Mouse (Mus musculus): Measurements from ENCODE around the gene Nosip.
A peak's percentile ranks its signal among the peaks of the same experiment; 100 is the strongest.

Nosip gene

DNA sequence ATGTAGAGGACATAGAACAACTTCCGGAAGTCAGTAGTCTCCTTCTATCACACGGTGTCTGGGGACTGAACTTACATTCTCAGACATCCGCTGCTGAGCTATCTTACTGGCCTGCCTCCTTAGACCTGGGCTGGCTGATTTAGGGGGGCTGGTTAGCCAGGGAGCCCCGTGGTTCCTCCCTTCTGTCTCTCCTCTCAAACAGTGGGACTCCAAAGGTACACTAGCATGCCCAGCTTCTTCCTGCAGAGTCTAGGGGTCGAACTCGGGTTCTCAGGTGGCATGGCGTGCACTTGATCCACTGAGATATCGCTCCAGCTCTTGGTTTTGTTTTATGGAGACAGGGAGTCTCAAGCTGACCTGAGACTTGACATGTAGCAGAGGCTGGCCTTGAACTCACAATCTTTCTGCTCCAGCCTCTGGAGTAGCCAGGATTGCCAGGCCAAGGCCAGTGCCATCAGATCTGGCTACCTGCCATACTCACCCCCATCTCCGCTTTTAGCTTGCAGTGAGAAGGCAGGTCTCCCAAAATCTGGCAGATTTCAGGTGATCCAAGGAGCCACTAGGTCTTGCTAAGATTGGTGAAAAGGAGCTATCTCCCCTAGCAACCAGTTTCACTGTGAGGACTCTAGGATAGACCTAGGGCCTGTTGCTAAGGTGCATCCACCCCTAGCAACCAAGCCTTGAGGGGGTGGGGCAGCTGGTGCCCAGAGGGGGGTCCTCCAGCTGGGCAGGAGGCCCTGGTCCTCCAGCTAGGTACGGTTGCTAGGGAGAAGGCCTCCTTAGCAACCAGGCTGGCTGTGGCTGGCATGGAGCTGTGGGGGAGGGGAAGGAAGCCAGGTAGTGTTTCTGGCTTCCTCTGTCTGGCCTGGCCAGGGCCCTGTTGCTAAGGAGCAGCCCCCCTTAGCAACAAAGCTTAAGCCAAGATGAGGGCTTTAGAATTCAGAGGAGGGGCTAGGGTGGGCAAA is 3.3 kb upstream of the Nosip start:
- no peak for DNase-seq (ENCODE audit: low read depth, low spot score)

DNA sequence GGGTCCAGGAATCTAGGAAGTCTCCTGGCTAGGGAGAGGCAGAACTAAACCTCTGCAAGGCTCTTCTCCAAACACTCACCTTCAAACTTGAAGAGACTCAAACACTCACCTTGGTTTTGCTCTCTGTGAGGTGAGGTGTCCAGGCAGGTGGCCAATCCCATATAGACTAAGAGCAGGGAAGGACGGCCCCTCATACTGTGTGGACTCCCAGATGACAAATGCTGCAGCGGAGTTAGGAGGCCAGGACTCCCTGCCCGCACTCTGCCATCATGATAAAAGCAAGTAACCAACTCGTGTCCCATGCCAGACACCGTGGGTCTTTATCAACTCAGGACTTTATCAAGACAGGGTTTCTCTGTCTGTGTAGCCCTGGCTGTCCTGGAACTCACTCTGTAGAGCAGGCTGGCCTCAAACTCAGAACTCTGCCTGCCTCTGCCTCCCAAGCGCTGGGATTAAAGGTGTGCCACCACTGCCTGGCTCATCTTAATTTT is 1.6 kb upstream of the Nosip start:
- no peak for DNase-seq (ENCODE audit: low read depth, low spot score)

DNA sequence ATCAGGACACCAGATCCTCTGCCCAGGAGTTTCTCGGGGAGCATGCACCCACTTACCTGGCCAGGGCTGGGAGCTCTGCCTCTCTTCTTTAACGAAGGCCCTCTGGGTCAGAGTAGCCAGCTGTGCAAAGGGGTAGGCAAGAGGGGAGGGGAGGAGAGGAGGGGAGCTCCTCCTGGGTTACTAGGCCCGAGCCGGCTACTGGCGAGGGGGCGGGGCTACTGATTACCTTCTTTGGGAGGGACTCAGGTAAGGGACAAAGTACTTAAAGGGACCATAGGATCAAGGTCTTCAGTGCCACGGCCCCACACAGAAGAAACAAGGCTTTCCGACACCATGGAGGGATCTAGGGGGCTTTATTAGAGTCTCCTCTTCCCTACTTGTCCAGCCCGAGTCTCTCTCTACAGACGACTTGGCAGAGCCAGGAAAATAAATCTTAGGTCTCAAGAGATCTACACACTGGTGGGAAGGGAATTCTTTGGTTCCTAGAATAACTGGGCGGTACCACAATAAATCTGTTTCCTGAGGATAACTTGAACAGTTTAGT is 625 bp upstream of the Nosip start:
- peak; percentile 37 for DNase-seq (ENCODE audit: low read depth, low spot score)

DNA sequence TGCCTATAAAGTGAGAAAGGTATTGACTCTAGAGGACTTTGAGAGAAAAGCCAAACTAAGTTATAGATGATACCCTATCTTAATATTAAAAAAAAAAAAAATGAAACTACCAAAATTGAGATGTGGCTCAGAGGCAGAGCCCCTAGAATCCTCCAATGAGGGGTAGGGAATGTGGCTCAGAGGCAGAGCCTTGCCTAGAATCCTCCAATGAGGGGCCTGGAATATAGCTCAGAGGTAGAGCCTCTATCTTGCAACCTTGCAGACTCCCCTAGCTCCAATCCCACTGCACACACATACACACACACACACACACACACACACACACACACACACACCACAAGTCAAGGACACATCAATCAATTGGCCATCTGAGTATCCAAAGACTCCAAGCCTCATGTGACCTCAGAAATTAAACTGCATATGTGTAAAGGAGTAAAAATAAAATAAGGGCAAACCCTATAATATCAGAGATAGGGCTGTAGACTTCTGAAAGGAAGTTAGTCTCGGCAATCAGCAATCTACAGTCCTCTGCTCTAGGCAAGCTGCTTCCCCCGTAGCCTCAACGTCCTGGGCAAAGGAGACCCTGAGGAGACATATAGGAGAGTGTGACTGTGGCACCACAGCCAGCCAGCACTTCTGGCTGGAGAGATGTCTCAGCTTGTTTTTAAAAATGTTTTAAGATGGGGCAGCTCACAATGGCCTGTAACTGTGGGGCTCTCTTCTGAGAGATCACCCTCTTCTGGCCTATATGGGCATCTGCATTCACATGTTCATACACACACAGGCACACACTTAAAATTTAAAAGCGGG is 5.2 kb downstream of the Nosip start:
- DNase-seq (ENCODE audit: low read depth, low spot score): no peak

DNA sequence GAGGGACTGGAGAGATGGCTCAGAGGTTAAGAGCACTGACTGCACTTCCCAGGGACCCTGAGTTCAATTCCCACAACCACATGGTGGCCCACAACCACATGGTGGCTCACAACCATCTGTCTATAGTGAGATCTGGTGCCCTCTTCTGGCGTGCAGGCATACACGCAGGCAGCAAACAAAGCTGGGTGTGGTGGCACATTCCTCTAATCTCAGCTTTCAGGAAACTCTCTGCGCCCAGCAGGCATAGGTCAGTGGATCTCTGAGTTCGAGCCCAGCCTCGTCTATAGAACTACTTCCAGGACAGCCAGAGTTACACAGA is 5.7 kb downstream of the Nosip start:
- peak; percentile 86 for DNase-seq (ENCODE audit: low read depth, low spot score)

DNA sequence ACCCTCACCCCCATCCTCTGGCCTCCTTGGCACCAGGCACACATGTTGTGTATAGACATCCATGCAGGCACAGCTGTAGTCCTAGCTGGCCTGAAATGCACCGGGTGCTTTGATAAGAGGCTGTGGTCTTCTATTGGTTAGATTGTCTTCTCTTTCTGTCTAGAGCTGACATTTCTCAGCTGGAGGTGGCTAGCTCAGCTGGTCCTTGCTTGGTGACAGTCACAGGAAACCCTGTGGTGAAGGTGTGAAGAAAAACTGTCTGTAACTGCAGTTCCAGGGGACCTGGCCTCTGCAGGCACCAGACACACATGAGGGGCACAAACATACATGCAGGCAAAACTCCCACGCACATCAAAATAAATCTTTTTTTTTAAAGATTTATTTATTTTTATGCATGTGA is 7.4 kb downstream of the Nosip start:
- no peak for DNase-seq (ENCODE audit: low read depth, low spot score)

DNA sequence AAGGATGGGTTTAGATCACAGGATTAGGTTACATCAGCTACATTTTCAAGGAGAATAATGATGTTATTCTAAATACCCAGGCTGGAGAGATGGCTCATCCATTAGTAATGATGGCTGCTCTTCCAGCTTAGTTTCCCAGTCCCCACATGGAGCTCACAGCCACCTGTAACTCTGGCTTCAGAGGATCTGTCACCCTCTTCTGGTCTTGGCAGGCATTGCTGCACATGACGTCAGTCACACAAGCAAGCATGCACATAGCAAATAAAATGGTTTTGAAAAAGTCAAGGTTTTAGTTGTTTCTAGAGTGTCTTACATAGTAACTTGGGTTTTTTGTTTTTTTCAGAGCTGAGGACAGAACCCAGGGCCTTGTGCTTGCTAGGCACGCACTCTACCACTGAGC is 10.0 kb downstream of the Nosip start:
- DNase-seq (ENCODE audit: low read depth, low spot score): peak; percentile 66

DNA sequence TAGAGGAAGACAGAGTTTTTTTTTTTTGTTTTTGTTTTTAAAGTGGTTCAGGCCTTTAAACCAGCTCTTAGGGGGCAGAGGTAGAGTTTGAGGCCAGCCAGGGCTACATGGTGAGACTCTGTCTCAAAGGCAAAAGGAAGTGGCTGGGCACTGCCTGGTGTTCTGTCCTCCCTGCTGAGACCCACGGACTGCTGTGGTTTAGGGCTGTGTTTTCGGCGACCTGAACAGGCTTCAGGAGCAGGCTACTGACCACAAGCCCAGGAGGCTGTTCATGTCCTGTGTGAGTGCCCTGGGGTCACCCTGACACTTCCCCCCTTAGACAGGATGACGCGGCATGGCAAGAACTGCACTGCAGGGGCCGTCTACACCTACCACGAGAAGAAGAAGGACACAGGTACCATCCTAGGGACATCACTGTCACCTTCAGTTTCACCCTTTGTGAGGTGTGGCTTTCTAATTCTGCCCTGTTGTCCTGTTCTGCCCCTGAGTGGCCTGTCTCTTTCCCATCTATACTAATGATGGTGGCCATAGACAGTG is 11.0 kb downstream of the Nosip start:
- no peak for DNase-seq (ENCODE audit: low read depth, low spot score)

DNA sequence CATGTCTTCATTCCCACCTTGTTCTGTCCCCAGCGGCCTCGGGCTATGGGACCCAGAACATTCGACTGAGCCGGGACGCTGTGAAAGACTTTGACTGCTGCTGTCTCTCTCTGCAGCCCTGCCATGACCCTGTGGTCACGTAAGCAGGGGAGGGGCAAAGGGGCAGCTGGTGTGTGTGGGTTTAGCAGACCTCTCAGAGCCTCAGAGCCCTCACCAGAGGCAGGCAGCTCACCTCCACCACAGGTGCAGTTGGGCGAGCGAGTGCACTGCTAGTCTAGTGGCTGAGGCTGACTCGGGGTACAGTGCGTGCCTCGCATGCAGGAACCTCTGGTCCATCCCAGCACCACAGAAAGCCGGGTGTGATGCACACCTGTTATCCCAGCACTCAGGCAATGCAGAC is 11.7 kb downstream of the Nosip start:
- DNase-seq (ENCODE audit: low read depth, low spot score): no peak

DNA sequence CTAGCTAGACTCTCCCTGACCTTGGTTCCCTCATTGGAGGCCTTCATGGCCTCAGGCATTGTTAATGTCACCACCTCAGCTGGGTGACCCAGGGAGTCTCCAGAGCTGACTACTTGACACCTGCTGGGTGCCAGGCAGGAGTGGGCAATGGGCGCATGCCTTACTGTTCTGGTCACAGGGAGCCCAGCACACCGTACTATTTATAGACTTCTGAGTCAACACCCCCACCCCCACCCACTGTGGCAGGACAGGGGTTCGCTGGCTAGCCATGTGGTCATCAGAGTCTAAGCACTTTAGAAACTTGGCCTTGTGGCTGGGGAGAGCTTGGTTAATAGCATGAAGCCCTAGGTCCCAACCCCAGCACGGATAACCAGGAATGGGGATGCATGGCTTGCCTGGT is 13.2 kb downstream of the Nosip start:
- no peak for DNase-seq (ENCODE audit: low read depth, low spot score)

DNA sequence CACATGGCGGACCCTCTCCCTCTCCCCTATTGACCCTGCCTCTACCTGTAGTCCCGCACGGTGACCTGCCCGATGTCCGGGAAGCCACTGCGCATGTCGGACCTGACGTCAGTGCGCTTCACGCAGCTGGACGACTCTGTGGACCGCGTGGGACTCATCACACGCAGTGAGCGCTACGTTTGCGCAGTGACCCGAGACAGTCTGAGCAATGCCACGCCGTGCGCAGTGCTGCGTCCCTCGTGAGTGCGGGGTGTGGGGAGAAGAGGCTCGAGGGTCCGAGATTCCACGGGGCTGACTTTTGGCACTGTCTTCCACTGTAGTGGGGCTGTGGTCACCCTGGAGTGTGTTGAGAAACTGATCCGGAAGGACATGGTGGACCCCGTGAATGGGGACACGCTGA is 14.3 kb downstream of the Nosip start:
- DNase-seq (ENCODE audit: low read depth, low spot score): no peak

DNA sequence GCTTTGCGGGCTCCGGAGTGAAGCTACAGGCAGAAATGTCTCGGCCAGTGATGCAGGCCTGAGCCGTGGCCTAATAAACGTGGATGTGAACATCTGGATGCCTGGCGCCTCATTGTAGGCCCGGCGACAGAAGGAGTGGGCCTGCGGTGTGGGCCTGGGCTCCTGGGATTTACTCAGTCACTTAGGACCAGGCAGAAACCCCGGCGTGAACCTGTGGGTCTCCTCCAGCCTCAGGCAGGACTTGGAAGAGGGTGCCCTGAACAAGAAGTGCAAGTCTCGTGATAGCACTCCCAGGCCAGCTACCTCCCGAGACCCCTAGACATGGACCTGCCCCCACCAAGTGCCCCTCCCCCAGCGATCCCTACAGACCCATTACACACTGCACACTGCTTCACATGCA is 15.1 kb downstream of the Nosip start:
- no peak for DNase-seq (ENCODE audit: low read depth, low spot score)

DNA sequence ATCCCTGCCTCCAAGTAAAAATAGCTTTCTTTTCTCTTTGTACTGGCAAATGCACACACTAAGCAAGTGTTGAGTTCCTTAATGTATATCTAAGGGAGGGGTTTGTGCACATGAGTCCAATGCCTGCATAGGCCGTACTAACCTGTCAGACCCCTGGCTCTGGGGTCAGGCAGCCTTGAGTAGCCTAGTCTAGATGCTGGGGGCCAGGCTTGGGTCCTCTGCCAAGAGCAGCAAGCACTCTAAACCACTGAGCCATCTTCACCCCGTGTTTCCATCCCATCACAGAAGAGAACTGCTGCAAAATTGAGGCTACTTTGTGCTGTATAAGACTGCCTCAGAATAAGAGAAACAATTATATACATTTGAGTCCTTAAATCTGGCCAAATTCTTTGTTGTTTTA is 15.6 kb downstream of the Nosip start:
- DNase-seq (ENCODE audit: low read depth, low spot score): no peak

DNA sequence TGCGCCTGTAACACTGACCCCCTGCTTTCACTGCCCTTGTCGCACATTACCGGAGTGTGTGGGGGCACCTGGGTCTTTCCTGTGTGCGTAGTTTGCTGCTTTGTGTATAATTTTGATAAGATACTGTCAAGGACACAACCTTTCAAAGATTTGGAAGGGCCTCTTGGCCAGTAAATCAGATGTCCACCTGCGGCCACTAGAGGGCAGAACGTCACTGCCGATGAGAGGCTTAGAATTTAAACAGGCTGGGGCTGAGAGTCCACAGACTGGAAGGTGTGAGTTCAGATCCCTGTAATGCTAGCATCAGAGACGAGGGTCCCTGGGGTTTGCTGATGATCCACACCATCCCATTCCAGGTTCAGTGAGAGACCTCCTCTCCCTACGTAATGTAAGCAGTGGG is 16.3 kb downstream of the Nosip start:
- peak; percentile 73 for DNase-seq (ENCODE audit: low read depth, low spot score)

DNA sequence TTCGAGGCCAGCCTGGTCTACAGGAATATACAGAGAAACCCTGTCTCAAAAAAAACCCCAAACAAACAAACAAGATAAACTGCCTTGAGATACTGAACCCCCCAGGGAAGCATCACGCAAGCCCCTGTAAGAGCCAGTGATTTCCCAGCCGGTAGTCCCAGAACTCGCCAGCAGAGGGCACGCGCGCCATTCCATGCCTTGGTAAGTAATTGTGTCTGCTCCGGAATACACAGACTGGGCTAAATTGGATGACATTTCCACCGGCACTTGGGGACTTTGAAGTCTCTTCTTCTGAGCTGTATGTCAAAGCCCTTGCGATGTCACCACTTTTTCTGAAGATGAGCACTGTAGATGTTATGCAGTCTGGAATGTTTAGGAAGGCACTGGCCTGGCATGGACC is 17.6 kb downstream of the Nosip start:
- peak; percentile 80 for DNase-seq (ENCODE audit: low read depth, low spot score)

DNA sequence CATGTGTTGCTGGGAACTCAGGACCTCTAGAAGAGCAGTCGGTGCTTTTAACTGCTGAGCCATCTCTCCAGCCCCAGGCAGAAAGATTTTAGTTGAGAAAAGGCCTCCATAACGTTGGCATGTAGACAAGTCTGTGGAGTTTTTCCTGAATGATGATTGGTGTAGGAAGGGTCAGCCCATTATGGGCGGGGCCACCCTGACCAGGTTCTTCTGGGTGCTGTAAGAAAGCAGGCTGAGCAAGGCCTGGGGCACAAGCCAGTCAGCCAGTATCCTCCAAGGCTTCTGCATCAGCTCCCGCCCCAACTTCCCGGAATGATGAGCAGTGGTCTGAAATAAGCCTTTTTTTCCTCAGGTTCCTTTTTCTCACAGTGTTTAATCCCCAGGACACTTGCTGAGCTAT is 18.8 kb downstream of the Nosip start:
- no peak for DNase-seq (ENCODE audit: low read depth, low spot score)

DNA sequence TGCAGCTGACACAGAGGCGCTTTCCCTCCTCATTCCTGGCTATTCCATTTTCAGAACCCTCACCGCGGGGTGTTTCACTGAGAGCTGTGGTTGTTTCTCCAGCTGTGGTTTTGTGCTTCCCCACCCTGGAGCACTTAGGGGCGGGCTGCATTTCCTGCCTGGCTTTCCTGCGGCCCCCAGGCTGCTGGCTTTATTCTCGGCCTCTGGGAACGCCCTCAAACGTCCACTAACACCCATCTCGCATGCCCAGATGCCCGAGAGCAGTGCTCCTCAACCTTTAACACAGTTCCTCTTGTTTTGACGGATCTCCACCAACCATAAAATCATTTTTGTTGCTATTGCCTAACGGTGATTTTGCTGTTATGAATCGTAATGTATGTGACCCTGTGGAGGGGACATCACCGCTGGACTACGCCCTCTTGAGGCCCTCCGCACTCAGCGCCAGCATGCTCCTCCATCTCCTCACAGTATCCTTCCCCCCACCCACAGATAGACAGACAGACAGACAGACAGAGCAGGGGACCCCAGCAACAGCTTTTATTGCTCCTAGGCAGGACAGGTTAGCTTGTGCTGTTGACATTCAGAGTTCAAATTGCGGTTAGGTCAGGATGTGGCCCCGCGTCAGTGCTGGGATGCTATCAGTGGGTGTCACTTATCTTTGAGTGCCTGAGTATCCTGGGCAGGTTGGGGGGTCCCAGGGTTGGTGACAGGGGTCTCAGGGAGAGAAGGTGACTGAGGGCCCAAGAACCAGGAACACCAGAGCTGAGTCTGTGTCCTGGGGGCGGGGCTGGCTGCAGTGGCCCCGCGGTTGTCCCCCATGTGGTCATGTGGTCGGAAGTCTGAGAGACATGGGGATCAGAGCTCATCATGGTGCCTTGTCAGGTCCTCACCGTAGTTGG is 20.4 kb downstream of the Nosip start:
- DNase-seq (ENCODE audit: low read depth, low spot score): no peak

DNA sequence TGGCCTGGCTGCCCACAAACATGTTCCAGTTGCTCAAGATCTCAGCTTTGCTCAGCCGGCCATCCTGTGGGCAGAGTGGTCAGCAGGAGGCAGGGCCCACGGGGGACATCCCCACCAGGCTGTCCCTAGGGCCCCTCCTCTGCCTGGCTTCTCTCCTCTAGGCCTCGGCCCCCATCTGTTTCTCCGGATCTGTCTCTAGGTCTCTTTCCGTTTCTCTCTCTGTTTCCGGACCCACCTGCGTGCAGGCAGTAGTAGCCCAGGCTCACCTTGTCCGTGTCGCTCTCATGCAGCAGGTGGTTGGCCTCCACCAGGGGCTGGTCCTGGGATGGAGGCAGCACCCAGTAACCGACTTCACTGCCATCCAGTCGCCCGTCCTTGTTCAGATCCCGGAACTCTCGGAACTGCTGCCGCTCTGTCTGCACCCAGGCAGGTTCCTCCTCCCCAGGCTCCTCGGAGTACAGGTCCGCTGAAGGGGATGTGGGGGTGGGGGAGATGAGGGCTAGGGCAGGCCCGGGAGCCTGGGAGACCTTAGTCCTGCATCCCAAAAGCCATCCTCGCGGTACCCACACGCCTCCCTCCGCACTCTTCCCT is 21.2 kb downstream of the Nosip start:
- DNase-seq (ENCODE audit: low read depth, low spot score): no peak

DNA sequence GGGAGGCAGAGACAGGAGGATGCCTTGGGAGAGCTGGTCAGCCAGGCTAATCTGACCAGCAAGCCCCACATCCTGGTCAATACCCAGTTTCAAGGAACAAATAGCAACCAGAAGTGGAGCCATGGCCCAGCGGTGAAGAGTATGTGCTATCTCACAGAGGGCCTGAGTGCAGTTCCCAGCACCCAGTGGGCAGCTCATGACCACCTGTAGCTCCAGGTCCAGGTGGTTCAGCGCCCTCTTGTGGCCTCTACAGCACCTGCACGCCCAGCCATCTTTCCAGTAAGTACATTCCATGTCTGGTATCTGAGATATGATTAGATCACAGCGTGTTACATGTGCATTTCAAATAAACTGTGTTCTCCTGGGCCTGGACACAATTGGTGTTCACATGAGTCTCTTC is 23.9 kb downstream of the Nosip start:
- DNase-seq (ENCODE audit: low read depth, low spot score): no peak

DNA sequence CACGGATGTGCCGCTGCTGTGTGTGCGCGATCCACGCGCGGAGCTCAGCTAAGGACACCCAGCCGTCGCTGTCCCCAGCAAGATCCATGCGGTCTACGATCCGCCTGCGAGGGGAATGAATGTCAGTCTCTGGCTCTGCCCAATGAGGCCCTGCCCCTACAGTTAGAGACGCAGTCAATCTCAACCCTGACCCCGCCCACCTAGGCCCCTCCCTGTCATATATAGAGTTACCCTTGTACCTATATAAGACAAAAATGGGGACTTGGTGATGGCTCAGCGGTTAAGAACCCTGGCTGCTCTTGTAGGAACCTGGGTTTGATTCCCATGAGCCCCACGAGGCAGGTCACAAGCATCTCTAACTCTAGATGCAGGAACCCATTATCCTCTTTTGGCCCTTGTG is 26.4 kb downstream of the Nosip start:
- no peak for DNase-seq (ENCODE audit: low read depth, low spot score)
